Mouse (Mus musculus) midbrain, embryonic 11.5 days (tissue): ENCODE results near the gene Ctr9. TPM values are rescaled to one million over a fixed set of nuclear protein-coding genes. Genes with fewer than 3 reads are reported as not detected.

Experiments used
- ATAC-seq: fragments of 200-750 bp; cut with Nextera tagmentation; 2 replicates; pipeline ENCODE4 v1.8.0; 2017; ENCODE audit warnings: moderate TSS enrichment, moderate library complexity; ENCODE audit not compliant: low FRiP score
- DNase-seq: peaks from one replicate; pipeline ENCODE4 v3.0.0; 2015; ENCODE audit warnings: low spot score; ENCODE audit errors: missing footprints
- H3K27ac ChIP-seq: fragments of 300-500 bp; sonication (generic); 2 replicates; pipeline ENCODE4 v1.5.1; 2014; ENCODE audit warnings: low read depth, low read length
- H3K27me3 ChIP-seq: fragments of 300-500 bp; sonication (generic); 2 replicates; pipeline ENCODE4 v1.6.1; 2014; ENCODE audit warnings: mild to moderate bottlenecking, low read length, moderate library complexity, mixed read lengths; ENCODE audit not compliant: control insufficient read depth, insufficient read depth
- H3K36me3 ChIP-seq: fragments of 300-500 bp; sonication (generic); 2 replicates; pipeline ENCODE4 v1.6.1; 2014; ENCODE audit warnings: mild to moderate bottlenecking, low read length, moderate library complexity, mixed read lengths; ENCODE audit not compliant: control insufficient read depth, insufficient read depth
- H3K4me1 ChIP-seq: fragments of 300-500 bp; sonication (generic); 2 replicates; pipeline ENCODE4 v1.6.1; 2014; ENCODE audit warnings: low read length; ENCODE audit not compliant: control insufficient read depth, insufficient read depth
- H3K4me2 ChIP-seq: fragments of 300-500 bp; sonication (generic); 2 replicates; pipeline ENCODE4 v1.6.1; 2014; ENCODE audit warnings: mild to moderate bottlenecking, moderate library complexity
- H3K4me3 ChIP-seq: fragments of 300-500 bp; sonication (generic); 2 replicates; pipeline ENCODE4 v1.5.1; 2014; ENCODE audit warnings: low read depth, low read length
- H3K9ac ChIP-seq: fragments of 300-500 bp; sonication (generic); 2 replicates; pipeline ENCODE4 v1.6.1; 2014; ENCODE audit warnings: low read length
- H3K9me3 ChIP-seq: fragments of 300-500 bp; sonication (generic); 2 replicates; pipeline ENCODE4 v1.6.1; 2016; ENCODE audit warnings: low read length; ENCODE audit not compliant: control insufficient read depth
- WGBS: fragments of 180-500 bp; shearing (Covaris S2); extraction: QIAGEN DNeasy Blood & Tissue Kit; methylation state at CpG from one replicate; pipeline ENCODE4 v1.1.7; 2014; 5-methylcytosine and 5-hydroxymethylcytosine counted together
- polyA plus RNA-seq: library from polyadenylated mRNA; unstranded; fragments of >200 nt; fragmentation: Nextera tagmentation; extraction: Ambion mirVana; gene quantifications from 2 replicates; pipeline ENCODE4 v1.2.1, GENCODE M21; 2014

Gene Ctr9
- polyA plus RNA-seq, 1 experiment from 2014 or later, result 84.2 TPM

GRCm38 (mm10) chr7:111082043-111082821, 53.5 kb downstream of the Ctr9 start:
- no peaks in the 10 kb centered on the region for H3K9me3 ChIP-seq
- peak overlapping the region; percentile 100 for H3K9ac ChIP-seq
- WGBS, result under 1% methylated on average over 79 of the region's 83 CpGs
- peak overlapping the region; percentile 89 for H3K4me3 ChIP-seq
- DNase-seq (peak; percentile 96), ATAC-seq (peak; percentile 79)
- peak overlapping the region; percentile 82 for H3K4me2 ChIP-seq
- no peaks in the 10 kb centered on the region for H3K27me3 ChIP-seq
- H3K4me1 ChIP-seq, result peaks cover 23% of the 10 kb centered on the region
- peak overlapping the region; percentile 99 for H3K27ac ChIP-seq
- H3K36me3 ChIP-seq, result peaks cover 30% of the 10 kb centered on the region

GRCm38 (mm10) chr7:111082822-111083732, 54.3 kb downstream of the Ctr9 start, which contains the start of gene Eif4g2:
Gene Eif4g2 (minus strand): TSS chr7:111083030.
- no peaks in the 10 kb centered on the region for H3K27me3 ChIP-seq
- under 1% methylated on average over 68 of the region's 70 CpGs for WGBS
- peak within 1 kb of the TSS; percentile 100 for H3K9ac ChIP-seq
- H3K4me2 ChIP-seq, result peak within 1 kb of the TSS; percentile 82
- ATAC-seq (peak; percentile 99), DNase-seq (peak; percentile 100)
- no peaks in the 10 kb centered on the region for H3K9me3 ChIP-seq
- H3K4me1 ChIP-seq, result peaks cover 21% of the 10 kb centered on the region
- H3K36me3 ChIP-seq, result peaks cover 21% of the 10 kb centered on the region
- peak within 1 kb of the TSS; percentile 89 for H3K4me3 ChIP-seq
- H3K27ac ChIP-seq, result peak within 1 kb of the TSS; percentile 99

GRCm38 (mm10) chr7:111083733-111084120, 55.0 kb downstream of the Ctr9 start:
- WGBS, result 13% methylated on average over 4 of the region's 4 CpGs
- no peak for ATAC-seq

DNA sequence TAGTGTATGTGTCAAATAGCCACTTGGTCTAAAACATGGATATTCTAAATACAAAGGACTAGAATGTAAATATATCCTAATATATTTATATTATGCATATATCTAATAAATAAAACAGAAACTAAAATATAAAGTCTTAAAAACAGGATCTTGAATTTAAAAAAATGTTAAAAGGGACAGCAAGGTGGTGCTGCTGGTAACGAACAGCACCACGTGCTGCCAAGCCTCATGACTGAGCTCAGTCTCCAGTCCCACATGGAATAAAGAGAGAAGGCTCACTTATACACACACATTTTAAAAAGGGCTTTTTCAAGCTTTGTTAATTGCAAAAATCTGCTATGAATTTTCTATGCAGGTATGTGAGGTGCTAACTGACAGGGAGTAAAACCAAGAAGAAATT, 55.7 kb downstream of the Ctr9 start:
- Histone ChIP-seq H3K4me2 (no peak overlapping the region), H3K27me3 (no peaks in the 10 kb centered on the region), H3K27ac (no peak overlapping the region), H3K4me1 (peaks cover 19% of the 10 kb centered on the region), H3K9ac (no peak overlapping the region), H3K4me3 (no peak overlapping the region), H3K36me3 (peaks cover 14% of the 10 kb centered on the region), H3K9me3 (no peaks in the 10 kb centered on the region)
- DNase-seq (peak; percentile 77), ATAC-seq (no peak)
- 91% methylated on average over 2 of the region's 2 CpGs for whole genome bisulfite sequencing

More at GRCm38 (mm10) chr7:111083733-111084120, 55.0 kb downstream of the Ctr9 start:
- H3K4me3 ChIP-seq, result peak overlapping the region; percentile 89
- H3K4me1 ChIP-seq, result peaks cover 21% of the 10 kb centered on the region
- peak overlapping the region; percentile 99 for H3K27ac ChIP-seq
- peak overlapping the region; percentile 100 for H3K9ac ChIP-seq
- no peak for DNase-seq
- H3K27me3 ChIP-seq, result no peaks in the 10 kb centered on the region
- peak overlapping the region; percentile 56 for H3K4me2 ChIP-seq
- H3K36me3 ChIP-seq, result peaks cover 17% of the 10 kb centered on the region
- no peaks in the 10 kb centered on the region for H3K9me3 ChIP-seq

DNA sequence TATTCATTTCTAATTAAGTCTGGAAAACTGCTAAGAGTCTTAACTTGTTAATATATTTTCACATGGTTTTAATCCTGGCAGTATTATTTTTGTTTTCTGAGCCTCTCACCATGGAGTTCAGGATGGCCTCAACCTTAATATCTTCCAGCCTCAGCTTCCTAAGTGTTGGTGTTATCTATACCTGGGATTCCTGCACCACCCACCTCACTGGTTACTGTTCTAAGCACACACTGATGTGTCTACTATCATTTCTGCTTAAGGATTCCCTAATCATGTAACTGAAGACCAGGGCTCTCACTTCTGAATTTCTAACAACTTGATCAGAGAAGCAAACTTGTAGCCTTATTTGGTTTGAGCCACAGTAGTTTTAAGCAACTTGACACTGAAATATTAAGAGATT, 56.4 kb downstream of the Ctr9 start:
- Histone ChIP-seq H3K27me3 (no peaks in the 10 kb centered on the region), H3K4me3 (no peak overlapping the region), H3K4me1 (peaks cover 12% of the 10 kb centered on the region), H3K4me2 (no peak overlapping the region), H3K9ac (no peak overlapping the region), H3K27ac (no peak overlapping the region), H3K9me3 (no peaks in the 10 kb centered on the region), H3K36me3 (peaks cover 7% of the 10 kb centered on the region)
- DNase-seq, result peak; percentile 21
- ATAC-seq, result no peak

GRCm38 (mm10) chr7:111095169-111095568, 66.4 kb downstream of the Ctr9 start:
- 83% methylated on average over 2 of the region's 2 CpGs for WGBS
- no peak for ATAC-seq

GRCm38 (mm10) chr7:111098196-111098595, 69.4 kb downstream of the Ctr9 start:
- no peaks in the 10 kb centered on the region for H3K27me3 ChIP-seq

More at GRCm38 (mm10) chr7:111095169-111095568, 66.4 kb downstream of the Ctr9 start:
- H3K4me3 ChIP-seq, result no peak overlapping the region
- no peaks in the 10 kb centered on the region for H3K27me3 ChIP-seq
- H3K9ac ChIP-seq, result no peak overlapping the region
- DNase-seq, result no peak
- H3K36me3 ChIP-seq, result no peaks in the 10 kb centered on the region
- no peak overlapping the region for H3K27ac ChIP-seq
- no peaks in the 10 kb centered on the region for H3K9me3 ChIP-seq
- H3K4me1 ChIP-seq, result no peaks in the 10 kb centered on the region
- H3K4me2 ChIP-seq, result no peak overlapping the region

More at GRCm38 (mm10) chr7:111098196-111098595, 69.4 kb downstream of the Ctr9 start:
- Histone ChIP-seq H3K36me3 (no peaks in the 10 kb centered on the region), H3K9me3 (no peaks in the 10 kb centered on the region), H3K4me3 (no peak overlapping the region), H3K4me2 (no peak overlapping the region), H3K27ac (no peak overlapping the region), H3K4me1 (no peaks in the 10 kb centered on the region), H3K9ac (no peak overlapping the region)
- DNase-seq (peak; percentile 56), ATAC-seq (no peak)
- WGBS, result 90% methylated on average over 1 of the region's 1 CpGs
